Mouse (Mus musculus) C2C12 (cell line): ENCODE measurements at regions not wholly inside any gene's neighbourhood (a gene's known extent, or its start where the extent isn't known, plus 50 kb on each side); places are given as distances from the start of the nearest gene placed in this dataset.

Source experiments
- CEBPB ChIP-seq: IDR thresholded peaks from one replicate; pipeline ENCODE4 v1.6.1; 2011; ENCODE audit warnings: low read depth, mild to moderate bottlenecking, control low read depth, moderate library complexity
- CTCF ChIP-seq: IDR thresholded peaks from one replicate; pipeline ENCODE4 v1.5.1; 2011; ENCODE audit not compliant: control insufficient read depth, insufficient read depth, insufficient read length
- FOSL1 ChIP-seq: IDR thresholded peaks from one replicate; pipeline ENCODE4 v1.8.0; 2011; ENCODE audit warnings: mild to moderate bottlenecking, low read length; ENCODE audit not compliant: poor library complexity, insufficient read depth, severe bottlenecking
- MAX ChIP-seq: IDR thresholded peaks from one replicate; pipeline ENCODE4 v1.6.1; 2011; ENCODE audit warnings: mild to moderate bottlenecking, control low read depth
- MYOD1 ChIP-seq: IDR thresholded peaks from one replicate; pipeline ENCODE4 v1.6.1; 2011; ENCODE audit warnings: low read depth; ENCODE audit not compliant: control insufficient read depth, insufficient read length
- MYOG ChIP-seq: IDR thresholded peaks from one replicate; pipeline ENCODE4 v1.6.1; 2011; ENCODE audit not compliant: control insufficient read depth, insufficient read length; ENCODE audit errors: extremely low read depth
- USF1 ChIP-seq: IDR thresholded peaks from one replicate; pipeline ENCODE4 v1.6.1; 2011; ENCODE audit warnings: low read depth, mild to moderate bottlenecking, control low read depth, moderate library complexity

- TF ChIP-seq CTCF (no peak), MYOD1 (no peak), MAX (no peak), USF1 (no peak), MYOG (no peak), CEBPB (no peak), FOSL1 (no peak)
Observed at GRCm38 (mm10) chr16:25615229-25615628, 68.3 kb upstream of the Trp63 start.
